Mouse (Mus musculus) heart, adult 2 months (tissue): Measurements from ENCODE around the gene Arsk. TPM values are rescaled to one million over a fixed set of nuclear protein-coding genes. Genes with fewer than 3 reads are reported as not detected.
A peak's percentile ranks its signal among the peaks of the same experiment; 100 is the strongest.

Source experiments
- DNase-seq, 2 experiments: peaks; one replicate each; pipeline ENCODE4 v3.0.0; 2021
- H3K27ac ChIP-seq: fragments of 200-600 bp; 2 replicates; pipeline ENCODE4 v1.8.1; 2022
- H3K27me3 ChIP-seq: fragments of 200-500 bp; 2 replicates; pipeline ENCODE4 v1.6.1; 2012; ENCODE audit warnings: mild to moderate bottlenecking, low read length, inconsistent platforms, mixed read lengths; ENCODE audit not compliant: control insufficient read depth, insufficient read depth
- H3K36me3 ChIP-seq: fragments of 200-500 bp; 2 replicates; pipeline ENCODE4 v1.6.1; 2012; ENCODE audit warnings: low read length, inconsistent platforms; ENCODE audit not compliant: control insufficient read depth, insufficient read depth
- H3K4me1 ChIP-seq: fragments of 200-500 bp; 2 replicates; pipeline ENCODE4 v1.6.1; 2011; ENCODE audit warnings: low read length; ENCODE audit not compliant: control insufficient read depth, insufficient read depth
- H3K4me3 ChIP-seq: fragments of 200-600 bp; 2 replicates; pipeline ENCODE4 v1.8.1; 2022
- H3K79me2 ChIP-seq: fragments of 200-500 bp; replicated peaks from 2 replicates; pipeline ENCODE4 v1.6.1; 2012; ENCODE audit warnings: mild to moderate bottlenecking, inconsistent platforms, low read length, moderate library complexity, mixed read lengths; ENCODE audit not compliant: control insufficient read depth, insufficient read depth
- H3K9ac ChIP-seq: fragments of 200-500 bp; 2 replicates; pipeline ENCODE4 v1.6.1; 2012; ENCODE audit warnings: low read depth, mild to moderate bottlenecking, control low read depth, inconsistent platforms, low read length, mixed read lengths
- CTCF ChIP-seq: fragments of 200-600 bp; IDR thresholded peaks from 2 replicates; pipeline ENCODE4 v1.8.1; 2022; ENCODE audit warnings: antibody characterized with exemption, mild to moderate bottlenecking, moderate library complexity
- EP300 ChIP-seq: fragments of 200-500 bp; IDR thresholded peaks from 2 replicates; pipeline ENCODE4 v1.6.1; 2011; ENCODE audit warnings: low read depth, low read length, control low read depth; ENCODE audit not compliant: insufficient read depth
- POLR2A ChIP-seq: fragments of 200-500 bp; IDR thresholded peaks from 2 replicates; pipeline ENCODE4 v1.6.1; 2011; ENCODE audit warnings: mild to moderate bottlenecking, low read depth, low read length, control low read depth; ENCODE audit not compliant: insufficient read depth
- WGBS: fragments of 180-500 bp; shearing (Covaris S2); methylation state at CpG from one replicate; pipeline ENCODE4 v1.1.7; 2018; 5-methylcytosine and 5-hydroxymethylcytosine counted together
- intact Hi-C: fragments of 180-260 bp; cut with DNase I; formaldehyde crosslinking; loops from one replicate; pipeline ENCODE4 v1.15.1; 2025
- long read RNA-seq: library from polyadenylated mRNA; stranded (forward); transcript quantifications from one replicate; pipeline ENCODE4 v2.0.0, GENCODE M21; 2021
- polyA plus RNA-seq: library from polyadenylated mRNA; depleted of rRNA; stranded (reverse); fragments of >200 nt; gene quantifications from 2 replicates; pipeline ENCODE4 v1.2.3, GENCODE M21; 2012; rRNA removed
- total RNA-seq, 2 experiments: library from RNA; stranded (reverse); gene quantifications; 2 replicates each; pipeline ENCODE4 v1.2.3; 2021

Arsk gene
- total RNA-seq (1 to 10 TPM; 3.5 to 4.0 TPM), polyA plus RNA-seq (2.4 and 3.7 TPM in 2 replicates)
- long read RNA-seq, transcript Arsk-201 (8 exons, 3,657 nt), result major isoform, 6 of 9 reads
- long read RNA-seq, partial matches to known transcripts, result 1 of 9 reads
- long read RNA-seq, other reads (novel, unspliced or antisense), result 2 of 9 reads

DNA sequence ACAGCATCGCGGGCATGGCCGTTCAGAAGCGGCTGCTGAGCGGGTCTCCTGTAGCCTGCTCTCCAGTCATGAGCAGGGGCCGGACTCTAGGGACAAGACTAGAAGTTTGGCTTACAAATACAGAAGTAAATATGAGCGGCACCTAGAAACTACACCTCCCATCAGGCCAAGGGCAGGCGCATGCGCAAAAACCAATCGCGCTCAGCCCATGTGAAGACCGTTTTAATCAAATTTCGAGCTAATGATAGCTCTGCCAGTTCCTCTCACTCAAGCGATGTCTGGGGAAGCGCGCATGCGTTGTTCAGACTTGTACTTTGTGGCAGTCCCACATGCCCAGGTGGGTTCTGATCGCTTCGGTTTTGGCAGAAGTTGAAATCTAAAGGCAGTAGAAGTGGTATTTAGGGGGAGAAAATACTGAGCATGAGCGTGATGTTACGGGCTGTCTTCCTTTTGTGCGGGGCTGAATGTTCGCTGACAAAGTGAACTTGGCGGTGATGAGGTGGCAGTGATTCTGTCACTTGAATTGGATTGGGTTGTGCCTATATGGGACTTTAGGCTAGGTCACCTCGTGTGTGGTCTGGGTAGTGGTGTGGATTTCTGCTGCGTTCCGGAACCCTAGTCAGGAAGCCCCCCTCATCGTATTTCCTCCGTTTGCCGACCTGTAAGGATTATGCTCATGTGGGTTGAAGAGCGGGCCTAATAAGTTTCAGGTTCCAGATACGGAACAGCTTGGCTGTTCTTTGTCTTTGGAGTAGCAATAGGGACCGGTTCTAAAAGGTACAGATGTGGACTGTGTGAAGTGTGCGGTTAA, at the start of gene Arsk, which contains the start of gene Ttc37:
TSS of gene Arsk (minus strand) at position 168 of the 811 bp plus-strand sequence.
TSS of gene Ttc37 (plus strand) at position 242 of the 811 bp plus-strand sequence.
- Histone ChIP-seq H3K4me1 (no peaks in the 10 kb centered on the region; the same call in none of the 2 replicates), H3K36me3 (no peaks in the 10 kb centered on the region; the same call in 1 of the 2 replicates), H3K9ac (peak within 1 kb of the TSS; percentile 83), H3K4me3 (peak within 1 kb of the TSS; percentile 85), H3K79me2 (no peaks in the 10 kb centered on the region), H3K27me3 (no peaks in the 10 kb centered on the region), H3K27ac (peak within 1 kb of the TSS; percentile 89)
- DNase-seq, result peak; percentile 89 to 95
- WGBS, result under 1% methylated on average over 34 of the region's 34 CpGs
- TF ChIP-seq EP300 (peak; percentile 42; the same call in 1 of the 2 replicates), POLR2A (peak; percentile 79), CTCF (no peak)
- intact Hi-C loops, result loop anchor here (2.0 to 5.0 kb wide), 2 partner anchors 80 to 156 kb away; partner anchors contain the start of genes Rfesd and Rhobtb3

DNA sequence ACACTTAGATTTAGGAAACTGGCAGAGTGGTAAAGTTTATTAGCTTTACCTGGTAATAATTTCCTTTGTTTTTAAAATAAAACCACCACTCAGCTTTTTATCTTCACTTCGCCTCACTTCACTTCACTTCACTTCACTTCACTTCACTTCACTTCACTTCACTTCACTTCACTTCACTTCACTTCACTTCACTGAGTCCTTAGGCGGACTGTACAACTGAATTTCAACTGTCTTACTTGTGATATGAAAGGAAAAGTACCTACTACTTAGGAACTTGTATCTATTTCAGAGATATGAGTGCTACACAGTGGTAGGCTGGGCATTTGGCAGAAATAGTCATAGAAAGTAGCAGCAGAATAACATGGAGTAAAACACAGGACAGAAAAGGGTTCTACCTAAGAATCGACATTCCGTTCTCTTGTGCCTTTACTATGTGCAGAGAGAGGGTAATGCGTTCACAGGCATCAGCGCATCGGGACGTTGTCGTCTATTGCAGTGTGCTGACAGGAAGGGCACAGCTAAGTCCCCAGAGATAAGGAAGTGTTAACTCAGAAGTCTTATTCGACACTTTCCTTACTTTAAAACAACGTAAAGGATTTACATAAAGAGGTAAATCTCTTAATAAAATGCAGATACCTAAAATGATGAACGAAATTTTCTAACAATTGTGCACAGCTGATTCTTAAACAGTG, 42.8 kb upstream of the Arsk start:
- DNase-seq, result no peak
- Histone ChIP-seq H3K79me2 (no peaks in the 10 kb centered on the region), H3K36me3 (peaks cover 1% of the 10 kb centered on the region; the same call in 1 of the 2 replicates), H3K4me1 (no peaks in the 10 kb centered on the region), H3K27me3 (no peaks in the 10 kb centered on the region), H3K27ac (no peak overlapping the region), H3K9ac (no peak overlapping the region), H3K4me3 (no peak overlapping the region)
- intact Hi-C loops, result no loop called here
- WGBS, result 69% methylated on average over 12 of the region's 12 CpGs
- TF ChIP-seq POLR2A, result no peak
- no peak for TF ChIP-seq CTCF
- no peak for TF ChIP-seq EP300

DNA sequence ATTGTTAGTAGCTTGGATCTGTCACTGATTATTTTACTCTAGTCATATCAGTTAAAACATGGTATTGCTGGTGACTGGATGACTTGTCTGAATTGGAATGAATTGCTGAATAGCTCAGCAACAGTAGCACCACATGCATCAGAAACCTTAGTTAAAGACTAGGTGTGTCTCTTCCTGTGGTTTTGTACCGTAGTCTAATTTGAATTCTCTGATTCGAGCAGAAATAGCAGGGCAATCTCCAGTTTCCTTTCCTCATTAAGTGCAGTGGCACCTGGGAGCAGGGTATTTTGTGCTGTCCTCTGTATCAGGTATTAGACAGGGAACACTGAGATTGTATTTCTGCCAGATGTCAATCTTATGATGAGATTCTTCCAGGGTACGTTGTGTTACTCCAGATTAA, 40.4 kb upstream of the Arsk start:
- Histone ChIP-seq H3K27me3 (no peaks in the 10 kb centered on the region), H3K36me3 (peaks cover 1% of the 10 kb centered on the region; the same call in 1 of the 2 replicates), H3K4me1 (no peaks in the 10 kb centered on the region), H3K4me3 (no peak overlapping the region), H3K27ac (no peak overlapping the region), H3K79me2 (no peaks in the 10 kb centered on the region), H3K9ac (no peak overlapping the region)
- no peak for DNase-seq
- intact Hi-C loops, result no loop called here
- WGBS, result 66% methylated on average over 3 of the region's 3 CpGs
- TF ChIP-seq EP300 (no peak), POLR2A (no peak), CTCF (no peak)

DNA sequence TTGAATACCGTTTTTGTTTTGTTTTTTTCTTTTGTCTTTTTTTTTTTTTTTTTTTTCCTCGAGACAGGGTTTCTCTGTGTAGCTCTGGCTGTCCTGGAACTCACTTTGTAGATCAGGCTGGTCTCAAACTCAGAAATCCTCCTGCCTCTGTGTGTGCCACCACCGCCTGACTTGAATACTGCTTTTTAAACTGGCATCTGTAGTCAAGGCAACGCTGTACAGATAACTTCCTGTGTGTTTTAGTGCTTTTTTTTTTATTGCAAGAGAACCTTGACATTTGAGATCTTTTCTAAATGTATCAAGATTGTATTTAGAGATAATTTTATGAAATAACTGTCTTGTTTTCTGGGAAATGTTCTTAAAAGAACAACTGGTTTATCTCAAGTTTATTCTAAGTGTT, 34.0 kb upstream of the Arsk start:
- WGBS, result 88% methylated on average over 4 of the region's 4 CpGs
- Histone ChIP-seq H3K36me3 (no peaks in the 10 kb centered on the region), H3K4me1 (no peaks in the 10 kb centered on the region), H3K79me2 (no peaks in the 10 kb centered on the region), H3K27ac (no peak overlapping the region), H3K4me3 (no peak overlapping the region), H3K27me3 (no peaks in the 10 kb centered on the region), H3K9ac (no peak overlapping the region)
- TF ChIP-seq CTCF, result no peak
- TF ChIP-seq EP300, result no peak
- no peak for TF ChIP-seq POLR2A
- no peak for DNase-seq
- intact Hi-C loops, result no loop called here

DNA sequence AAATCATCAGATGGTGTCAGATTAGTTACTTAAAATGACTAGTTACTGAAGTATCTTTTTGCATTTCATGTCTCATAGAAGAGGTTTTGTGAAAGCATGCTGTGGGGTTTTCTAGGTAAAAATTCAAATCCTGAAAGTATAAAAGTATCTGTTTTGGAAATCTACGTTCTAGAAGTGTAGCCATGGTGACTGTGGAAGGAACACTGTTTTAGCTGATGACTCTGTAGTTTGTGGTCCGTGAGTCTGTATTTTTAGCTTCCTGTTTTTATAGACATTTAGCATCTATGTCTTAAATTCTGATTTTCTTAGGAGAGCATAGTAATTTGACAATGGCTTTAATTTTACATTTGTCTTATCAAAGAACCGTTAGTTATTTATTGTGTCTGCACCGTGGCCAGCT, 30.3 kb upstream of the Arsk start:
- no peaks in the 10 kb centered on the region for H3K79me2 ChIP-seq
- TF ChIP-seq CTCF (no peak), POLR2A (no peak), EP300 (no peak)
- 84% methylated on average over 4 of the region's 4 CpGs for WGBS
- no peaks in the 10 kb centered on the region for H3K4me1 ChIP-seq
- H3K9ac ChIP-seq, result no peak overlapping the region
- H3K27me3 ChIP-seq, result no peaks in the 10 kb centered on the region
- intact Hi-C loops, result no loop called here
- H3K36me3 ChIP-seq, result no peaks in the 10 kb centered on the region
- DNase-seq, result no peak
- H3K4me3 ChIP-seq, result no peak overlapping the region
- no peak overlapping the region for H3K27ac ChIP-seq
